Mouse (Mus musculus) inflammation-experienced regulatory T-cells, adult 6 months (primary cell): ENCODE results near the gene Fam78a. TPM values are rescaled to one million over a fixed set of nuclear protein-coding genes. Genes with fewer than 3 reads are reported as not detected.

ENCODE experiments used
- ATAC-seq: one replicate; pipeline ENCODE4 v1.8.0; 2017
- polyA plus RNA-seq, 3 experiments: library from polyadenylated mRNA; unstranded; fragments of 100-300 nt; shearing (Covaris generic); gene quantifications; one replicate each; pipeline ENCODE4 v1.2.1; 2017

Gene Fam78a
- polyA plus RNA-seq, 3 experiments from 2014 or later: 21.3 to 26.7 (median 22.5) TPM

GRCm38 (mm10) chr2:32038661-32039081, 46.0 kb downstream of the Fam78a start:
- ATAC-seq: peak; percentile 23

DNA sequence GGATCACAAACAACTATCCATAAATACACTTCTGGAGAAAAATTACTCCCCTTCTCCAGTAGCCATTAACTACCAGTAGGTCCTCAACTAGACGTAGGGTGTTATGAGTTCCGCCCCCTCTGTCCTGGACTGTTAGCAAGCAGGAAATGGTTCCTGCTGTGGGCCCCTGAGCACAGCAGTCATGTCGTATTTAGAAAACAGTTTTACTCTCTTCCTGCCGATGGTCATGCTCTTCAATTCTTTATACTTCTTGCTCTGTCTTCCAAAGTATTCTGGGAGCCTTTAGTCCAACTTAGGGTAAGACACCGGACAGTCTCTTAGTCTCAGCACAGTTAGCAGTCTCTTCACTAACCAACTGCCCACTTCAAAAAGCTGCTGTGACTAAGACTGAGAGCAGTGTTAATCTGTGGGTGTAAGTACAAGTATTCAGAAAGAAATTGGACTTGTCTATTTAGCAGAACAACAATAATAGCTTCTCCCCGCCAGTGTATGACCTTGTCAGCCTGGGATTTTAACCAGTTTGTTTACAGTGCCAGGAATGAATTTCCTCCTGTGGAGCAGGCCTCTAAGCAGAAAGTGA, 47.3 kb downstream of the Fam78a start:
- peak; percentile 87 for ATAC-seq

DNA sequence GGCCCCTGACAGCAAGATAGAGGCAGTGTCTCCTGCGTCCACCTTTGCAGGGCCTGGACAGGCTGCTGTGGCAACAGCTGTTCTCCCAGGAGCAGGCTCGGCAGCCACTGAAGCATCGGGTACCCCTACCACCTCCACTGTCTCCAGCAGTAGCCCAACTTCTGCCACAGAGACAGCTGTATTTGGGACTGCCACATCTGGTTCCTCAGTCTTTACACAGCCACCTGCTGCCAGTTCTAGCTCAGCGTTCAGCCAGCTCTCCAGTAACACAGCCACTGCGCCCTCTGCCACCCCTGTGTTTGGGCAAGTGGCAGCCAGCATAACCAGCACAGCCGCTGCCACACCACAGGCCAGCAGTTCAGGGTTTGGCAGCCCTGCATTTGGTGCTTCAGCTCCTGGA, 50.5 kb downstream of the Fam78a start:
- no peak for ATAC-seq

DNA sequence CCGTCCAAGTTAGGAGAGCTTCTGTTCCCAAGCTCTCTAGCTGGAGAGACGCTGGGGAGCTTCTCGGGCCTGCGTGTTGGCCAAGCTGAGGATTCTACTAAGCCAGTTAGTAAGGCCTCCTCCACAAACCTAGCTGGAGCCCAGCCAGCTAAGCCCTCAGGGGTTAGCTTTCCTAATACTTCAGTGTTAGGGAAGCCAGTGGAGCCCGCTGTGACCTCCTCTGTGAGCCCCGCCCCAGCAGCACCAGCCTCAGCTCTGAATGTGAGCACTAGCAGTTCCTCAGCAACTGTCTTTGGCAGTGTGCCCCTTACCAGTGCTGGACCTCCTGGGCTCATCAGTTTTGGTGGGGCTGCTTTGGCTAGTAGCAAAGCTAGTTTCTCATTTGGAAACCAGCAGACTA, 51.2 kb downstream of the Fam78a start:
- ATAC-seq: no peak

DNA sequence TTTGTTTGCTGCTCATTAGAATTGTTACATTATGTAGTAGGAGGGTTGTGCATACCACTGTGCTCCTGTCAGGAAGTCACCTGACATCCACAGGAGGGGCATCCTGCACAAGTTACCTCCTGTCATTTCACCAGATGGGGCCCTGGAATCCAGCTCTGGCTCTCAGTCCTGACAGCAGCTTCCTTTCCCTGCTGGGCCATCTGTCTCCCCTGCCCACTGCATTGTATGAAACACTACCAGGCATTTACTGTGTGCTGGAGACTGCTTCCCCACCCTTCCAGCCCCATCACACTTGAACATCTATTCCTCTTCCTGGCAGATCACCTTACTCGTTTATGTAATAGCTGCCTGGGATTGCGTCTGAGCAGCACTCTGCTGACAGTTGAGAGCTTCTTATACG, 55.0 kb downstream of the Fam78a start:
- ATAC-seq: no peak

- ATAC-seq: no peak
Observed at GRCm38 (mm10) chr2:32024372-32024771, 60.3 kb downstream of the Fam78a start.

DNA sequence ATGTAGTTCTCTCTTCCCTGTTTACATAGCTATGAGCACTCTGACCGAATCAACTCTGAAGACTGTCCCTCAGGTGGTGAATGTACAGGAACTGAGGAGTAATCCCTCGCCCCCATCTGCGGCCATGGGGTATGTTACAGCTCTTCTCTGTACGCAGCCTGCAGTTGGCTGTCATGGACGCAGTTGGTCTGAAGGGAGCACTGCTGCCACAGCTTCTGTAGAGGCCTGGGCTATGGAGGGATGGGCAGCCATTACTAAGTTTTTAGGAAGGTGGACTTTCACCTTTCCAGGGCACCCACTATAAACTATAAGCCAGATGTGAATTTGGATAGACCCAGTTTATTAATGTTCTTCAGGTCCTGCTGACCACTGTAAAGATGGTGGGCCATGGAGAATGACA, 64.4 kb downstream of the Fam78a start:
- ATAC-seq: no peak

DNA sequence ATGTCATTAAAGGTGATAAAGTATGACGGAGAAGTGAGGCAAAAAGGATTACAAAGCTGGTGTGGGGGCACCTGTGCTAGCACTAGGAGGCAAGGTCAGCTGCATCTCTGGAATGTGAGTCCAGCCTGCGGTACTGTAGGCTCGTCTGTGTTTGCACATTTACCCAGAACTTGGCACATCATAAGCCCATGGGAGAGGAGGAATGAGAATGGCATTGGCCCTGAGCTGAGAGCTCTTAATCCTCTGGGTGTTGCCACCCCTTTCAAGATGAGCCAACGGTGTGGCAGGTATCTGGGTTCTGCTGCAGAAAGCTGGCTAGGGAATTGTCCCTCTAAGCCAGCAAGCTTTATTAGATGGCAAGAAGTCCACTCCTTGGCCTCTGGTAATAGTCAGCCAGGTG, 65.0 kb downstream of the Fam78a start:
- ATAC-seq: no peak

- no peak for ATAC-seq
Observed at GRCm38 (mm10) chr2:32008716-32009115, 75.9 kb downstream of the Fam78a start.

DNA sequence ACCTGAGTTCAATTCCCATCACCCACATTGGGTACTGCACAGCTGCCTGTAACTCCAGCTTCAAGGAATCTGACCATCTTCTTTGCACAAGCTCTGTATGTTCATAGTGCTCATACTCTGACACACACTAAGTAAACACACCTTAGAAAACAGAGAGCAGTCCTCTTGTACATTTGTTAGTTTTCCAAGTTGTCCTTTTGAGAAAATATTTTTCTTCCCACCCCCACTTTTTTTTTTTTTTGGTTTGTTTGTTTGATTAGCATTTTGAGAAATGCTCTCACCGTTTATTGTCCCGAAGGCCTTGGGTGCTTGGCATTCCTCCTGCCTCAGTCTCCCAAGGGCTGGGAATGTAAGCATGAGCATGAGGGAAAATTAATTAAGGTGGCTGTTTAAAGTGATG, 76.3 kb downstream of the Fam78a start:
- ATAC-seq: no peak

Other genes starting within 250 kb of the Fam78a start
- gene Fibcd1, start 238.9 kb downstream of the Fam78a start, polyA plus RNA-seq: under 1 TPM in 1 of 3 experiments, not detected in 2; 0.22 TPM
- gene Lamc3, start 197.6 kb downstream of the Fam78a start, polyA plus RNA-seq: not detected
- gene Aif1l, start 134.7 kb downstream of the Fam78a start, polyA plus RNA-seq: 1 to 10 TPM in 1 of 3 experiments, not detected in 2; 1.4 TPM
- 100 to 1,000 TPM in 1 of 3 experiments, 10 to 100 TPM in 2; 75.0 to 105 (median 96.0) TPM for gene Nup214, start 110.4 kb downstream of the Fam78a start, polyA plus RNA-seq
- not detected for gene Plpp7, start 10.7 kb upstream of the Fam78a start, polyA plus RNA-seq
- 10 to 100 TPM; 33.6 to 40.3 (median 35.2) TPM for gene Prrc2b, start 66.2 kb upstream of the Fam78a start, polyA plus RNA-seq
- gene Pomt1, start 151.7 kb upstream of the Fam78a start, polyA plus RNA-seq: 1 to 10 TPM; 2.4 to 4.2 (median 3.0) TPM
- gene Uck1, start 175.3 kb upstream of the Fam78a start, polyA plus RNA-seq: 10 to 100 TPM; 33.2 to 37.9 (median 36.2) TPM
- gene Golga2, start 202.5 kb upstream of the Fam78a start, polyA plus RNA-seq: 10 to 100 TPM; 17.4 to 21.7 (median 21.4) TPM
- gene Swi5, start 203.2 kb upstream of the Fam78a start, polyA plus RNA-seq: 100 to 1,000 TPM; 155 to 247 (median 208) TPM